Mouse (Mus musculus) kidney, adult 18-20 months (tissue): ENCODE results near the gene Gm3558.
"Not testable (repeated sequence)": the region's sequence is repeated elsewhere in the genome, so short reads cannot be mapped to it uniquely, and the experiment has no call there.

Source experiments
- DNase-seq: peaks from one replicate; pipeline ENCODE4 v3.0.0; 2021

Gm3558 gene

GRCm38 (mm10) chr14:7568382-7568781, at the start of gene Gm3558:
TSS of gene Gm3558 (minus strand) at chr14:7568566.
- not testable (repeated sequence) for DNase-seq

GRCm38 (mm10) chr14:7595492-7595891, 27.1 kb upstream of the Gm3558 start, which contains the start of gene Gm10338:
TSS of gene Gm10338 (minus strand) at chr14:7595592.
- DNase-seq, result not testable (repeated sequence)

- peak; percentile 4 for DNase-seq
These were observed 476 bp downstream of the Gm3558 start for GRCm38 (mm10) chr14:7567890-7568289.

GRCm38 (mm10) chr14:7567266-7567665, 1.1 kb downstream of the Gm3558 start:
- peak; percentile 12 for DNase-seq
